Mouse (Mus musculus) liver, embryonic 15.5 days (tissue): ENCODE results near the gene Ppil1. TPM values are rescaled to one million over a fixed set of nuclear protein-coding genes. Genes with fewer than 3 reads are reported as not detected.
"Not testable (repeated sequence)": the region's sequence is repeated elsewhere in the genome, so short reads cannot be mapped to it uniquely, and the experiment has no call there.

ENCODE experiments used
- ATAC-seq: fragments of 200-750 bp; cut with Nextera tagmentation; 2 replicates; pipeline ENCODE4 v1.8.0; 2017; ENCODE audit warnings: moderate number of reproducible peaks, mild to moderate bottlenecking, moderate library complexity; ENCODE audit not compliant: insufficient read depth
- H3K27ac ChIP-seq: fragments of 300-500 bp; sonication (generic); replicated peaks from 2 replicates; pipeline ENCODE4 v1.5.1; 2015; ENCODE audit warnings: mild to moderate bottlenecking, inconsistent platforms
- H3K27me3 ChIP-seq: fragments of 300-500 bp; sonication (generic); 2 replicates; pipeline ENCODE4 v1.6.1; 2015; ENCODE audit warnings: mild to moderate bottlenecking, inconsistent platforms
- H3K36me3 ChIP-seq: fragments of 300-500 bp; sonication (generic); replicated peaks from 2 replicates; pipeline ENCODE4 v1.6.1; 2015; ENCODE audit warnings: moderate library complexity, mild to moderate bottlenecking, inconsistent platforms
- H3K4me1 ChIP-seq: fragments of 300-500 bp; sonication (generic); replicated peaks from 2 replicates; pipeline ENCODE4 v1.6.1; 2015; ENCODE audit warnings: inconsistent platforms
- H3K4me2 ChIP-seq: fragments of 300-500 bp; sonication (generic); 2 replicates; pipeline ENCODE4 v1.6.1; 2015; ENCODE audit warnings: moderate library complexity, mild to moderate bottlenecking, inconsistent platforms
- H3K4me3 ChIP-seq: fragments of 300-500 bp; sonication (generic); replicated peaks from 2 replicates; pipeline ENCODE4 v1.5.1; 2015; ENCODE audit warnings: mild to moderate bottlenecking, inconsistent platforms
- H3K9ac ChIP-seq: fragments of 300-500 bp; sonication (generic); 2 replicates; pipeline ENCODE4 v1.6.1; 2015; ENCODE audit warnings: moderate library complexity, mild to moderate bottlenecking, inconsistent platforms
- H3K9me3 ChIP-seq: fragments of 300-500 bp; sonication (generic); replicated peaks from 2 replicates; pipeline ENCODE4 v1.6.1; 2016; ENCODE audit warnings: inconsistent platforms
- WGBS: fragments of 180-500 bp; shearing (Covaris S2); methylation state at CpG from one replicate; pipeline ENCODE4 v1.1.7; 2015; ENCODE audit warnings: mixed read lengths; ENCODE audit not compliant: insufficient replicate concordance; 5-methylcytosine and 5-hydroxymethylcytosine counted together
- polyA plus RNA-seq: library from polyadenylated mRNA; unstranded; fragments of >200 nt; fragmentation: Nextera tagmentation; extraction: Ambion mirVana; gene quantifications from 2 replicates; pipeline ENCODE4 v1.2.1, GENCODE M21; 2015

The Ppil1 gene
- polyA plus RNA-seq, 1 experiment from 2014 or later: 86.2 TPM

DNA sequence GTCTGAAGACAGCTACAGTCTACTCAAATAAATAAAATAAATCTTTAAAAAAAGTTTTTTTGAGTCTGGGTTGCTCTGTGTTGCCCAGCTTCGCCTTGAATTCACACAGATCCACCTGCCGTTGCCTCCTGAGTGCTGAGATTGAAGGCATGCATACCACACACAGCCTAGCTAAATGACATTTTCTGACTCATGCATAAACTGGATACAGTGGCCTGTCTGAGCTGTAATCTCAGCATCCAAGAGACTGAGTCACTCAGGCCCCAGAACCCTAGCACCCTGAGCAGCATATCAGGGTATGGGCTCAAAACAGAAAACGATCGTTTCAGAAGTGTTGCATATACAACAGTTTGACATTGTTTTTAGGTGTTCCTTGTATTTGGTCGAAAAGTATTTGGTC, 17.6 kb upstream of the Ppil1 start:
- Histone ChIP-seq H3K36me3 (peaks cover 70% of the 10 kb centered on the region), H3K4me3 (no peak overlapping the region), H3K4me1 (peaks cover 6% of the 10 kb centered on the region; the same call in 1 of the 2 replicates), H3K4me2 (no peak overlapping the region), H3K9me3 (no peaks in the 10 kb centered on the region), H3K27me3 (no peaks in the 10 kb centered on the region), H3K27ac (no peak overlapping the region), H3K9ac (no peak overlapping the region)
- no peak for ATAC-seq
- 71% methylated on average over 5 of the region's 5 CpGs for WGBS

GRCm38 (mm10) chr17:29280422-29280821, 16.4 kb upstream of the Ppil1 start:
- no peaks in the 10 kb centered on the region for H3K9me3 ChIP-seq

GRCm38 (mm10) chr17:29273889-29274288, 9.9 kb upstream of the Ppil1 start:
- H3K4me1 ChIP-seq: peaks cover 35% of the 10 kb centered on the region
- peak; percentile 47; the same call in 1 of the 2 replicates for ATAC-seq
- no peak overlapping the region for H3K9ac ChIP-seq
- WGBS: 76% methylated on average over 11 of the region's 11 CpGs
- no peak overlapping the region for H3K4me3 ChIP-seq
- no peaks in the 10 kb centered on the region for H3K27me3 ChIP-seq
- peak overlapping the region; percentile 58; the same call in 1 of the 2 replicates for H3K27ac ChIP-seq
- H3K36me3 ChIP-seq: 0 out of 2 replicates have a peak, but pooled peaks cover 7% of the 10 kb centered on the region
- H3K9me3 ChIP-seq: no peaks in the 10 kb centered on the region
- H3K4me2 ChIP-seq: 0 out of 2 replicates have a peak overlapping the region, but pooled peaks have one; percentile 27

More at GRCm38 (mm10) chr17:29280422-29280821, 16.4 kb upstream of the Ppil1 start:
- peaks cover 6% of the 10 kb centered on the region; the same call in 1 of the 2 replicates for H3K4me1 ChIP-seq
- H3K4me3 ChIP-seq: no peak overlapping the region
- H3K4me2 ChIP-seq: no peak overlapping the region
- peaks cover 61% of the 10 kb centered on the region for H3K36me3 ChIP-seq
- no peak overlapping the region for H3K9ac ChIP-seq
- no peak for ATAC-seq
- H3K27me3 ChIP-seq: no peaks in the 10 kb centered on the region
- 83% methylated on average over 5 of the region's 5 CpGs for WGBS
- no peak overlapping the region for H3K27ac ChIP-seq

- no peaks in the 10 kb centered on the region for H3K9me3 ChIP-seq
- no peak overlapping the region for H3K4me2 ChIP-seq
- H3K36me3 ChIP-seq: 0 out of 2 replicates have a peak, but pooled peaks cover 4% of the 10 kb centered on the region
- peak overlapping the region; percentile 61; the same call in 1 of the 2 replicates for H3K27ac ChIP-seq
- H3K27me3 ChIP-seq: no peaks in the 10 kb centered on the region
- peaks cover 39% of the 10 kb centered on the region for H3K4me1 ChIP-seq
- peak; percentile 32 for ATAC-seq
- WGBS: 67% methylated on average over 7 of the region's 7 CpGs
- no peak overlapping the region for H3K9ac ChIP-seq
- no peak overlapping the region for H3K4me3 ChIP-seq
Measured at GRCm38 (mm10) chr17:29273156-29273555, 9.2 kb upstream of the Ppil1 start.

GRCm38 (mm10) chr17:29270148-29270698, 6.2 kb upstream of the Ppil1 start:
- no peaks in the 10 kb centered on the region for H3K9me3 ChIP-seq
- H3K27ac ChIP-seq: peak overlapping the region; percentile 95; the same call in 1 of the 2 replicates
- ATAC-seq: no peak
- 80% methylated on average over 9 of the region's 9 CpGs for WGBS
- H3K27me3 ChIP-seq: no peaks in the 10 kb centered on the region
- H3K4me3 ChIP-seq: peak overlapping the region; percentile 91
- peaks cover 47% of the 10 kb centered on the region for H3K4me1 ChIP-seq
- H3K4me2 ChIP-seq: peak overlapping the region; percentile 81
- no peaks in the 10 kb centered on the region for H3K36me3 ChIP-seq
- H3K9ac ChIP-seq: peak overlapping the region; percentile 91; the same call in 1 of the 2 replicates

DNA sequence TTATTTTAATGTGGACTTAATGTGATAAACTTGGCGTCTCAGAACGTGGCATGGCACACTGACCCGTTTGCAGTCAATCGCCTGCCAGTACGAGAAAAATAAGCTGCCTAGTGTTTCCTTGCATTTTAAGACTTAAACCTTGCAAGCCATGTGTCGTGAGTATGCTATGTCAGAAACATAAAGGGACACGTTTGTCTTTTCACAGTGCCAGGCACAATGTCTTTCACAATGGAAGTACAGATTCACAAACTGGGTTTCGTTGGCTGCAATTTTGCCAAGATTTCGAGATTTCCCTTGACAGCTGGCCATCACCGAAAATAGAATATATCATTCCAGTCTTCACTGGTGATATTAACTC, 5.3 kb upstream of the Ppil1 start:
- WGBS: 10% methylated on average over 10 of the region's 10 CpGs
- H3K4me1 ChIP-seq: peaks cover 53% of the 10 kb centered on the region
- no peaks in the 10 kb centered on the region for H3K27me3 ChIP-seq
- H3K27ac ChIP-seq: peak overlapping the region; percentile 95
- H3K4me3 ChIP-seq: peak overlapping the region; percentile 91
- H3K4me2 ChIP-seq: peak overlapping the region; percentile 81
- H3K9ac ChIP-seq: peak overlapping the region; percentile 91
- no peaks in the 10 kb centered on the region for H3K36me3 ChIP-seq
- no peak for ATAC-seq
- no peaks in the 10 kb centered on the region for H3K9me3 ChIP-seq

DNA sequence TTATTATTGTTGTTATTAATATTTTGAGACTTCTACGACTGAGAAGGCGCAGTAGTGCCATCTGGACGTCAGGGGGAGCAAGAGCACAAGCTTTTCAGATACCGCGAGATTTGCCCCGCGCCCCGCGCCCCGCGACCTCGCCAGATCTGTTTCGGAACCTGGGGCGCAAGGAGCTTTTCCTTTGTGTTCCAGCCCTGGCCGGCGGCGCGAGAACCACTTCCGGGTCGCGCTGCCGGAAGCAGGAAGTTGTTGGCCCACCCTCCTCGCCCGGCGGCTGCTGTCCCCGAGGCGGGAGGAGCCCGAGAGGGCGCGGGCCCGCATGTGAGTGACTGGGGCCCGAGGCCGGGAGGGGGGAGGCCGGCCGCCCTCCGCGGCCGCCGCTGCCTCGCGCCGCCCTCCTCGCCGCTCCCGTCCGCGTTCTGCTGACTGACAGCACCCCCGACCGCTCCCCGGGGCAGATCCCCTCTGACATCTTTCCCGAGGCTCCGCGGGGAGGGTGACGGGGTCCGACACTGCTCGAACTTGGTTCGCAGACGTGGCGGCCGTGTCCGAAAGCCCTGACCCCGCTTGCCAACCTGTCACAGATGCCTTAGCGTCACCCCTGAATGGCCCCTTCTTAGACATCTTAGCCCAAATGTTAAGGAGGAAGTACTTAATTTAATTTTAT, 4.8 kb upstream of the Ppil1 start, which contains the start of gene BC004004:
Gene BC004004 (plus strand): TSS at position 107 of the 667 bp plus-strand sequence.
- no peaks in the 10 kb centered on the region for H3K36me3 ChIP-seq
- peak within 1 kb of the TSS; percentile 81 for H3K4me2 ChIP-seq
- no peaks in the 10 kb centered on the region for H3K9me3 ChIP-seq
- no peaks in the 10 kb centered on the region for H3K27me3 ChIP-seq
- H3K4me3 ChIP-seq: peak within 1 kb of the TSS; percentile 91
- ATAC-seq: peak; percentile 89
- peak within 1 kb of the TSS; percentile 95 for H3K27ac ChIP-seq
- peak within 1 kb of the TSS; percentile 91 for H3K9ac ChIP-seq
- H3K4me1 ChIP-seq: peaks cover 53% of the 10 kb centered on the region
- under 1% methylated on average over 61 of the region's 63 CpGs for WGBS

GRCm38 (mm10) chr17:29267931-29268681, 4.1 kb upstream of the Ppil1 start:
- Histone ChIP-seq H3K4me3 (peak overlapping the region; percentile 91), H3K4me1 (peaks cover 54% of the 10 kb centered on the region), H3K9ac (peak overlapping the region; percentile 91), H3K4me2 (peak overlapping the region; percentile 81), H3K36me3 (no peaks in the 10 kb centered on the region), H3K9me3 (no peaks in the 10 kb centered on the region), H3K27ac (peak overlapping the region; percentile 95), H3K27me3 (no peaks in the 10 kb centered on the region)
- 58% methylated on average over 6 of the region's 6 CpGs for WGBS
- ATAC-seq: no peak

GRCm38 (mm10) chr17:29267040-29267439, 3.1 kb upstream of the Ppil1 start:
- not testable (repeated sequence) for H3K9ac ChIP-seq, H3K4me2 ChIP-seq, H3K27ac ChIP-seq, H3K36me3 ChIP-seq, H3K9me3 ChIP-seq, H3K4me3 ChIP-seq, H3K27me3 ChIP-seq, ATAC-seq
- H3K4me1 ChIP-seq: peaks cover 64% of the 10 kb centered on the region
- 81% methylated on average over 2 of the region's 2 CpGs for WGBS

DNA sequence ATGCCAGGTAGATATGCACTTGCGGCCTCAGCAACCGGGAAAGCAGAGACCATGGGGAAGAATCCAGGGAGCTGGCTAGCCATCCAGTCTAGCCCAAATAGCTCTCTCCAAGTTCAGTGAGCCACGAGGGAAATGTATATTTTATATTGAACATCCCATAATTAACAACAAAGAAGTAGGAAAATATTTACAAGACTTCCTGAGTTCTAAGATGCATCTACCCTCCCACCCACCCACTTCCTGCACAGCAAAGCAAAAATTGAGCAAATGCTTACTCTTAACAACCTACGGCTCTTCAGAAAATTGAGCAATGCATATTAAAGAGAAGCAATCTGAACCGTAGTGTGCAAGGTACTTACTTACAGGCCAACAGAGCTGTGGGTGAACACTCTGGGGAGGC, 774 bp upstream of the Ppil1 start:
- no peaks in the 10 kb centered on the region for H3K27me3 ChIP-seq
- peaks cover 70% of the 10 kb centered on the region for H3K4me1 ChIP-seq
- ATAC-seq: no peak
- peak overlapping the region; percentile 93 for H3K9ac ChIP-seq
- 55% methylated on average over 5 of the region's 5 CpGs for WGBS
- H3K4me3 ChIP-seq: peak overlapping the region; percentile 96
- H3K4me2 ChIP-seq: peak overlapping the region; percentile 82
- peak overlapping the region; percentile 97 for H3K27ac ChIP-seq
- no peaks in the 10 kb centered on the region for H3K9me3 ChIP-seq
- H3K36me3 ChIP-seq: peaks cover 26% of the 10 kb centered on the region

DNA sequence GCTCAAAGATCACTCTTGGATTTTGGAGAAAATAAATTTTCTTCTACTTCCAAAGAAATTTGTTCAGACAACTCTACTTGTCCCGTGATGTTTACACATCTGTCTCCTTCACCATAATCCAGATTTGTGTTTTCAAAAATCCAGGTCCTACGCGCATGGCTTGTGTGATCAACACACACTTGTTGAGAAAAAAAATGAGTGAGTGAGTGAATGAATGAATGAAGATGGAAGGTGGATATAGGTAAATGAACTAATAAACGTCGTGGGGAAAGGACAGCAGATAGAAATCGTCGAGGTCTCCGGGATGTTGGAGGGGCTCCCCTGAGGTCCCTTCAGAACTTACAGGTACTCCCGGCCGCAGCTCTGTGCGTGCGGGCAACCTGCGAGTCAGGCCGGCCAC, 569 bp downstream of the Ppil1 start:
- ATAC-seq: no peak; the same call in 1 of the 2 replicates
- peak overlapping the region; percentile 96 for H3K4me3 ChIP-seq
- H3K27ac ChIP-seq: peak overlapping the region; percentile 97
- peak overlapping the region; percentile 93 for H3K9ac ChIP-seq
- H3K36me3 ChIP-seq: peaks cover 39% of the 10 kb centered on the region
- H3K9me3 ChIP-seq: no peaks in the 10 kb centered on the region
- H3K4me2 ChIP-seq: peak overlapping the region; percentile 82
- H3K27me3 ChIP-seq: no peaks in the 10 kb centered on the region
- peaks cover 75% of the 10 kb centered on the region for H3K4me1 ChIP-seq
- under 1% methylated on average over 14 of the region's 14 CpGs for WGBS
